Mouse (Mus musculus): ENCODE measurements around the gene Prl2c1. TPM values are rescaled to one million over a fixed set of nuclear protein-coding genes. Genes with fewer than 3 reads are reported as not detected.
"Not testable (repeated sequence)": the region's sequence is repeated elsewhere in the genome, so short reads cannot be mapped to it uniquely, and the experiment has no call there.

The Prl2c1 gene
- polyA plus RNA-seq (2014; fragmentation: Nextera tagmentation; extraction: Ambion mirVana): not detected in 2 replicates

- 96% methylated on average over 3 of the region's 3 CpGs for WGBS
- no peaks in the 10 kb centered on the region for H3K4me1 ChIP-seq (ENCODE audit: control insufficient read depth, insufficient read depth, low read length)
- ATAC-seq (ENCODE audit: low read depth): no peak
- no peaks in the 10 kb centered on the region for H3K27me3 ChIP-seq (ENCODE audit: control insufficient read depth, insufficient read depth, low read length)
- H3K4me3 ChIP-seq (ENCODE audit: low read depth, low read length): no peak within 1 kb of the TSS
- no peak within 1 kb of the TSS for H3K4me2 ChIP-seq (ENCODE audit: low read depth, low read length)
- H3K36me3 ChIP-seq (ENCODE audit: control insufficient read depth, insufficient read depth, low read length): no peaks in the 10 kb centered on the region
- no peaks in the 10 kb centered on the region for H3K9me3 ChIP-seq (ENCODE audit: control insufficient read depth, low read length)
- no peak within 1 kb of the TSS for H3K27ac ChIP-seq (ENCODE audit: low read depth, low read length)
- no peak within 1 kb of the TSS for H3K9ac ChIP-seq (replicated peaks; ENCODE audit: low read depth, low read length)
These were observed at the start of gene Prl2c1 for GRCm38 (mm10) chr13:27849042-27849441. Gene Prl2c1, plus strand, starts transcription at chr13:27849342.

GRCm38 (mm10) chr13:27801354-27801753 lies 47.8 kb upstream of the Prl2c1 start, which contains the start of gene Prl2a1:
Gene Prl2a1, plus strand, starts transcription at chr13:27801654.
- Histone ChIP-seq H3K4me1 (ENCODE audit: control insufficient read depth, insufficient read depth, low read length) (no peaks in the 10 kb centered on the region), H3K9me3 (ENCODE audit: control insufficient read depth, low read length) (no peaks in the 10 kb centered on the region), H3K27ac (ENCODE audit: low read depth, low read length) (no peak within 1 kb of the TSS), H3K4me2 (ENCODE audit: low read depth, low read length) (no peak within 1 kb of the TSS), H3K4me3 (ENCODE audit: low read depth, low read length) (no peak within 1 kb of the TSS), H3K9ac (replicated peaks; ENCODE audit: low read depth, low read length) (no peak within 1 kb of the TSS), H3K36me3 (ENCODE audit: control insufficient read depth, insufficient read depth, low read length) (no peaks in the 10 kb centered on the region), H3K27me3 (ENCODE audit: control insufficient read depth, insufficient read depth, low read length) (no peaks in the 10 kb centered on the region)
- WGBS: 85% methylated on average over 1 of the region's 1 CpGs
- no peak for ATAC-seq (ENCODE audit: low read depth)

GRCm38 (mm10) chr13:27802765-27803164 lies 46.4 kb upstream of the Prl2c1 start:
- Histone ChIP-seq H3K9ac (replicated peaks; ENCODE audit: low read depth, low read length) (no peak overlapping the region), H3K4me3 (ENCODE audit: low read depth, low read length) (no peak overlapping the region), H3K27me3 (ENCODE audit: control insufficient read depth, insufficient read depth, low read length) (no peaks in the 10 kb centered on the region), H3K36me3 (ENCODE audit: control insufficient read depth, insufficient read depth, low read length) (no peaks in the 10 kb centered on the region), H3K27ac (ENCODE audit: low read depth, low read length) (no peak overlapping the region), H3K4me1 (ENCODE audit: control insufficient read depth, insufficient read depth, low read length) (no peaks in the 10 kb centered on the region), H3K9me3 (ENCODE audit: control insufficient read depth, low read length) (no peaks in the 10 kb centered on the region), H3K4me2 (ENCODE audit: low read depth, low read length) (no peak overlapping the region)
- WGBS: 98% methylated on average over 1 of the region's 1 CpGs
- no peak for ATAC-seq (ENCODE audit: low read depth)

- not testable (repeated sequence) for ATAC-seq (ENCODE audit: low read depth); H3K9me3 ChIP-seq (ENCODE audit: control insufficient read depth, low read length); H3K4me2 ChIP-seq (ENCODE audit: low read depth, low read length); H3K36me3 ChIP-seq (ENCODE audit: control insufficient read depth, insufficient read depth, low read length); H3K27ac ChIP-seq (ENCODE audit: low read depth, low read length); H3K4me3 ChIP-seq (ENCODE audit: low read depth, low read length); H3K9ac ChIP-seq (replicated peaks; ENCODE audit: low read depth, low read length); H3K4me1 ChIP-seq (ENCODE audit: control insufficient read depth, insufficient read depth, low read length); H3K27me3 ChIP-seq (ENCODE audit: control insufficient read depth, insufficient read depth, low read length)
- 88% methylated on average over 2 of the region's 2 CpGs for WGBS
These were observed 55.1 kb downstream of the Prl2c1 start for GRCm38 (mm10) chr13:27904236-27904635.

Other genes with a start within 250 kb of the Prl2c1 start
- not detected in 2 replicates for gene Prl7b1, start 238.8 kb upstream of the Prl2c1 start, polyA plus RNA-seq (2014; fragmentation: Nextera tagmentation; extraction: Ambion mirVana)
- not detected in 2 replicates for gene Prl7a1, start 206.8 kb upstream of the Prl2c1 start, polyA plus RNA-seq (2014; fragmentation: Nextera tagmentation; extraction: Ambion mirVana)
- gene Prl7a2, start 181.3 kb upstream of the Prl2c1 start, polyA plus RNA-seq (2014; fragmentation: Nextera tagmentation; extraction: Ambion mirVana): not detected in 2 replicates
- gene Prl7d1, start 132.6 kb upstream of the Prl2c1 start, polyA plus RNA-seq (2014; fragmentation: Nextera tagmentation; extraction: Ambion mirVana): not detected in 2 replicates
- not detected in 2 replicates for gene Prl7c1, start 68.5 kb upstream of the Prl2c1 start, polyA plus RNA-seq (2014; fragmentation: Nextera tagmentation; extraction: Ambion mirVana)
- gene Prl2a1, start 47.7 kb upstream of the Prl2c1 start, polyA plus RNA-seq (2014; fragmentation: Nextera tagmentation; extraction: Ambion mirVana): not detected in 2 replicates
- gene Prl4a1, start 166.9 kb downstream of the Prl2c1 start, polyA plus RNA-seq (2014; fragmentation: Nextera tagmentation; extraction: Ambion mirVana): not detected in 2 replicates

Data from neural tube, embryonic 14.5 days (tissue).